Mouse (Mus musculus) liver, embryonic 14.5 days (tissue): Measurements from ENCODE around the gene Ghr.

Experiments used
- CTCF ChIP-seq: IDR thresholded peaks from 2 replicates; pipeline ENCODE4 v1.5.1; 2016; ENCODE audit warnings: antibody characterized with exemption, low read depth, control low read depth
- EP300 ChIP-seq: IDR thresholded peaks from 2 replicates; pipeline ENCODE4 v1.6.1; 2016; ENCODE audit warnings: antibody characterized with exemption, low read depth

DNA sequence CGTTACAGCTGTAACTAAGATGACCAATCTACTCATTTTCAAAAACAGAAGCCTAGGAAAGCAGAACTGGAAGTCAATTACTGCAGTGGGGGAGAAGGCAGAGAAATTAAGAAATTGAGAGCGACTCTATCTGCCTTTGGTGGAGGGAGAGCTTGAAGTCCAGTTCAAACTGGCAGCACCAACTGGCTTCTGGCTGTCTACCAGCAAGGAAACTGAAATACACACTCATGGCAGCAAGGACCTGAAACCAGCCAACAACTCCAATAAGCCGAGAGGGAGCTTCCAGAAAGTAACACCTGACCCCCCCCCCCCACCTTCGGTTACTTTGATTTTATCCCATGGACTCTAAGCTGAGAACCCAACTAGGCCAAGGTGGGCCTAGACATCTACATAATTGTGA lies 114.1 kb downstream of the Ghr start:
- TF ChIP-seq CTCF (no peak), EP300 (no peak)
